Mouse (Mus musculus): ENCODE data around the gene Smim20. TPM values are rescaled to one million over a fixed set of nuclear protein-coding genes. Genes with fewer than 3 reads are reported as not detected.

The Smim20 gene
- polyA plus RNA-seq, 1 experiment from 2014 or later: 57.7 TPM

DNA sequence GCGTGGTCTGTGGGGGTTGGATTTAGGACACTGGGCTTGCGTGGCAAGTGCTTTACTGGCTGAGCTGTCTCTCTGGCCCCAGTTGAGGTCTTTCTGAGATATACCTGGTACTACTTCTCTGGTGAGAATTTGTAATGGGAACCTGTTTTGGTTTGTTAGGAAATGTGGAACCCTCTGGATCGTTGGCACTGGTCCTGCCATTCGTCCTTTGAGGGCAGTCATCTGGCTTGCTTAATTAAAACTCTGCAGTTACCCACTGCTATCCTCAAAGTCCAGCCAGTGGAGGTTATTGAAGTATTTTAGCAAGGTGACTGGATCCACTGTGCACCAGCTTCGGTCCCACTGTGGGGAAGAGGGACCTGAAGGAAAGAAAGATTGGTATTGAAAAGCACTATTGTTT, 2.9 kb downstream of the Smim20 start:
- Histone ChIP-seq H3K27ac (replicated peaks) (no peak overlapping the region), H3K36me3 (replicated peaks) (peaks cover 6% of the 10 kb centered on the region; the same call in 1 of the 2 replicates), H3K27me3 (replicated peaks; ENCODE audit: low read depth, poor library complexity, severe bottlenecking) (no peaks in the 10 kb centered on the region), H3K4me1 (peaks cover 31% of the 10 kb centered on the region), H3K9me3 (no peaks in the 10 kb centered on the region), H3K4me3 (no peak overlapping the region)
- no peak for DNase-seq (ENCODE audit: low spot score)
- WGBS: 94% methylated on average over 5 of the region's 5 CpGs

DNA sequence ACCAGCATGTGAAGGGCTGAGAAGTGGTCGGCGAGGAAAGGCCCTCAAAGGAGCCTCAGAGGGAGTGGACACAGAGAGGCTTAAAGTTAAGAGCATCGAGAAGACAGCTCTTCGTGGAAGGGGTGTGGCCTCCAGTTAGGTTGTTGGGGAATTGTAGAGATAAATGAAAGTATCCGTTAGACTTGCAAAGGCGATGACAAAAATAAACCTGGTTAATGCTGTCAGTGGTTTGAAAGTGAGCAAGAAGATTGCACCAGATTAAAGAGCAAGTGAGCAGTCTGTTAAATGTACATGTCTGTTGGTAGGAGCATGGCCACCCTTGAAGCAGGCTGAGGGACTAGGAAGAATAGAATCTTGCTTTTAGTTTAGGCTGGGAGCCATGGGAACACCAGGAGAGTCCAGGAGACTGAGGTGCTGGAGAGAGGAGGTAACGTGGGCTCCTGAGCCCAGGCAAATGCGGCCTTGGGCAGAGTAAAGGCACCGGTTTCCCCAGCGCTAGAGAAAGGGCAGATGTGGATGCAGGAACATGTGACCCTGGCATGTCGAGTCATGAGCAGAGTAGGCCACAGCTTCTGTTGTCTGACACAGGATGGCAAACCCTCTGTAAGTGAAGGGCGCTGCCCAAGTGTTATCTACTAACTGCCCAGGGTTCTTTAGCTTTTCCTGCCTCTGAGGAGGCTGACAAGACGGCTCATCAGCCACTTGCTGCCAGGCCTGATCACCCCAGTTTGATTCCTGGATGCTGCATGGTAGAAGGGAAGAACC, 4.2 kb downstream of the Smim20 start:
- DNase-seq (ENCODE audit: low spot score): no peak
- WGBS: 93% methylated on average over 13 of the region's 13 CpGs
- Histone ChIP-seq H3K36me3 (replicated peaks) (peaks cover 6% of the 10 kb centered on the region; the same call in 1 of the 2 replicates), H3K27ac (replicated peaks) (no peak overlapping the region), H3K27me3 (replicated peaks; ENCODE audit: low read depth, poor library complexity, severe bottlenecking) (no peaks in the 10 kb centered on the region), H3K4me1 (peaks cover 44% of the 10 kb centered on the region), H3K9me3 (no peaks in the 10 kb centered on the region), H3K4me3 (no peak overlapping the region)

DNA sequence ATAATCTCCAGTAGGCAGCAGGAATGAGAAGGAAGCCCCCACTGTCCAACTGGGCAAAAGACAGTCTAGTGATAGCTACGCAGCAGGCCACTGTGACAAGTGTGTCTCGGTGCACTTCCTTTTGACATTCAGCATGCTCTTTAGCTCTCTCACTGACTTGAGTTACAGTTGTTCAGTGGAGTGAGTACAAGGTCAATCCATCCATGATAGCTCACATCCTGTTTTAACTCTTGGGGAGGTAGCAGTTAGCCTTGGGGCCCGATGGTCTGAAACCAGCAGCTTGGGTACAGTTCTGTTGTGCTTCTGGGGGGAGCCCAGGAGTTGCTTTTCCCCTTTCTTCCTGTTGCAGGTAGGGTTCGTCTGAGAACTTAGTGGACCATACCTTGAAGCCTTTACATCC, 5.7 kb downstream of the Smim20 start:
- no peak for DNase-seq (ENCODE audit: low spot score)
- Histone ChIP-seq H3K4me3 (no peak overlapping the region), H3K27me3 (replicated peaks; ENCODE audit: low read depth, poor library complexity, severe bottlenecking) (no peaks in the 10 kb centered on the region), H3K4me1 (peaks cover 44% of the 10 kb centered on the region), H3K9me3 (no peaks in the 10 kb centered on the region), H3K36me3 (replicated peaks) (peaks cover 6% of the 10 kb centered on the region; the same call in 1 of the 2 replicates), H3K27ac (replicated peaks) (no peak overlapping the region)
- whole genome bisulfite sequencing: 88% methylated on average over 4 of the region's 4 CpGs

DNA sequence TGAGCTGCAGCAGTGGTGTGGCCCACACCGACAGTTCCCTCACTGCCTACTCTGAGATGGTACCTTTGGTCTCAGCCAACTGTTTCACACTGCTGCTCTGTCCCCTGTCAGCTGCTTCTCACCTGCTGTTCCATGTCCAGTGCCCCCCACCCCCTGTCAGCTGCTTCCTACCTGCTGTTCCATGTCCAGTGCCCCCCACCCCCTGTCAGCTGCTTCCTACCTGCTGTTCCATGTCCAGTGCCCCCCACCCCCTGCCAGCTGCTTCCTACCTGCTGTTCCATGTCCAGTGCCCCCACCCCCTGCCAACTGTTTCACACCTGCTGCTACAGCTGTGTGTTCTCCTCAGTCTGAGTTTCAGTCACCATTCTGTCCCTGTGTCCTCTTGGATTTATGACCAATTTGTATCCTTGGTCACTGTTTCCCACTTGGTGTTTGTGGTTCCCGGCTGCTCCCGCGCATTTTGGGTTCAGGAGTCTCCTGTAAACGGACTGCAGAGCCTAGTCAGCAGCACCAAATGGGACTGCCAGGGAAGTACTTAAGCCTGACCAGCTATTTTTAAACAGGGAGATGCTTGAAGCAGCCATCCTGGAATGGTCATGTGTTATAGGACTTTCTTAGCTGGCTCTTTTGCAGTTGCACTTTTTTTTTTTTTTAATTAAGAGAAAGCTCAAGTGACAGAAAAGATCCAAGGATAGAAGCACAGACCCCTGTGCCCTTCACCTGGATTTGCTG, 7.0 kb downstream of the Smim20 start:
- 93% methylated on average over 5 of the region's 5 CpGs for WGBS
- no peak overlapping the region for H3K27ac ChIP-seq (replicated peaks)

DNA sequence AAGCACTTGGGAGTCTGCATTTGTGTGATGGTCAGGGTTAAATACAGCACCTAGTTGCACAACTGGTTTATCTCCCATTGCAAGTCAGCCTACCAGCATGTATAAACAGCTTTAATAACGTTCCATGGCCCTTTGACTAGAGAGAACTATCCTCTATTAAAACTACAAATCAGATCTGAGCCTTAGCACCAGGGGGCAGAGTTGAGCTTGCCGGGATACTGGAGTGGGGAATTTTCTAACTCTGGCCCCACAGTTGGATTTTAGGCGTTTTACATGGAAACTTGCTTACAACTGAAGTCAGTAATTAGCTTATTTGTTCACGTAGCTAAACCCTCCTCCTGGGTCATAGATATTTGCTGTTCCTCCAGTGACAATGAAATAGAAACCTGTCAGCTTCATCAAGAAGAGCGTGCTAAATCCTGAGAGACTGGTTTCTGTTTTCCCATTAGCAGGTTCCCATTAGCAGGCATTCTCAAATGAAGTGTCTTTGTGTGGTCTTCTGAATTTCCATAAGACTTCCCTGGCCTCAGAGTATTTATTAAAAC, 8.0 kb downstream of the Smim20 start:
- Histone ChIP-seq H3K4me3 (no peak overlapping the region), H3K9me3 (no peaks in the 10 kb centered on the region), H3K27ac (replicated peaks) (peak overlapping the region; percentile 54), H3K27me3 (replicated peaks; ENCODE audit: low read depth, poor library complexity, severe bottlenecking) (no peaks in the 10 kb centered on the region; the same call in 1 of the 2 replicates), H3K4me1 (peaks cover 42% of the 10 kb centered on the region), H3K36me3 (replicated peaks) (peaks cover 21% of the 10 kb centered on the region; the same call in 1 of the 2 replicates)
- peak; percentile 46 for DNase-seq (ENCODE audit: low spot score)
- 45% methylated on average over 5 of the region's 5 CpGs for WGBS

More for the DNA sequence above, 7.0 kb downstream of the Smim20 start:
- peaks cover 18% of the 10 kb centered on the region; the same call in 1 of the 2 replicates for H3K36me3 ChIP-seq (replicated peaks)
- DNase-seq (ENCODE audit: low spot score): no peak
- H3K4me1 ChIP-seq: peaks cover 40% of the 10 kb centered on the region
- H3K9me3 ChIP-seq: no peaks in the 10 kb centered on the region
- H3K4me3 ChIP-seq: no peak overlapping the region
- H3K27me3 ChIP-seq (replicated peaks; ENCODE audit: low read depth, poor library complexity, severe bottlenecking): no peaks in the 10 kb centered on the region; the same call in 1 of the 2 replicates

DNA sequence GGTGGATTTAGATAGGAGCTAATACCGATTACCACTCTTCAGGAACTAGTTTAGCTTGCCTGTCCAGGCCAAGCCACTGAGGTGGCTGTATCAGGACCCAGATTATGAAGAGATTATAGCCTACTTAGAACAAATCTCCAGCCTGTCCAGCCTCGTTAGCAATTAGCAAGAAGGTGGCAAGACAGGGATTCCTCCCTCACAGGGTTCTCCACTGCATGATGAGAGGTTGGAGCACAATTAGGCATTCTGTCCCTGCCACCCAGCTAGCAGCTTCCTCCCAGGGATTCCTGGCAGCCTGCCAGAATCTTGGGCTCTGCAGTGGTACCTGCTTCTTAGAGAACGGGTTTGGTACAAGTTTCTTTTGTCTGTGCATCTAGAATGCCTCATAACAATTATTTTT, 8.5 kb downstream of the Smim20 start:
- H3K4me1 ChIP-seq: peaks cover 46% of the 10 kb centered on the region
- WGBS: 69% methylated on average over 3 of the region's 3 CpGs
- DNase-seq (ENCODE audit: low spot score): no peak
- H3K27ac ChIP-seq (replicated peaks): peak overlapping the region; percentile 54
- H3K36me3 ChIP-seq (replicated peaks): peaks cover 21% of the 10 kb centered on the region; the same call in 1 of the 2 replicates
- H3K9me3 ChIP-seq: no peaks in the 10 kb centered on the region
- no peaks in the 10 kb centered on the region; the same call in 1 of the 2 replicates for H3K27me3 ChIP-seq (replicated peaks; ENCODE audit: low read depth, poor library complexity, severe bottlenecking)
- no peak overlapping the region for H3K4me3 ChIP-seq

DNA sequence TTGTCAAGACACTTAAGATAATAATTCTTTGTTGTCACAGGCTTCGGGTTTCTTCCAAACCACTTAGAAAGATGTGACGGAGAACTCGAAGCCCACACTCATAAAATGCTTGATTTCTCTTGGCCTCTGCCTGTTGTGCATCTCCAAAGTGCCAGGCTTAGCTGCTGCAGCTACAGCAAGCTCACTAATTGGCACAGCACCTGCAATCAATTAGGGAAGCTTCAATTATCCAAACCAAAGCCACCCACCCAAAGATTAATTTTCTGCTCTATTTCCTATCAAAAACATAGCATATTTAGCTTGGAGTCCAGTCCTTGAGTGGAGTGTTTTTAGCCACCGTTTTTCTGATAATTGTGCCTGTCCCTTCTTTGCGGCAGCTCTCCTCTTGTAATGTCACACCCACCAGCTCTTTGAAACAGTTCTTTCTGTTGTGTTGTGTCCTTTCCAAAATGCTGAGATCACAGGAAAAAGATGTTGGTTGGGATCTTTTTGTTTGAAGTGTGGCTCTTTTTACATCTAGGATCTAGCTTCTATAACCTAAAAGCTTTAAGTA, 9.7 kb downstream of the Smim20 start:
- 34% methylated on average over 5 of the region's 5 CpGs for WGBS
- no peaks in the 10 kb centered on the region; the same call in 1 of the 2 replicates for H3K27me3 ChIP-seq (replicated peaks; ENCODE audit: low read depth, poor library complexity, severe bottlenecking)
- H3K4me1 ChIP-seq: peaks cover 46% of the 10 kb centered on the region
- peaks cover 21% of the 10 kb centered on the region; the same call in 1 of the 2 replicates for H3K36me3 ChIP-seq (replicated peaks)
- no peaks in the 10 kb centered on the region for H3K9me3 ChIP-seq
- no peak overlapping the region for H3K27ac ChIP-seq (replicated peaks)
- DNase-seq (ENCODE audit: low spot score): peak; percentile 26
- no peak overlapping the region for H3K4me3 ChIP-seq

DNA sequence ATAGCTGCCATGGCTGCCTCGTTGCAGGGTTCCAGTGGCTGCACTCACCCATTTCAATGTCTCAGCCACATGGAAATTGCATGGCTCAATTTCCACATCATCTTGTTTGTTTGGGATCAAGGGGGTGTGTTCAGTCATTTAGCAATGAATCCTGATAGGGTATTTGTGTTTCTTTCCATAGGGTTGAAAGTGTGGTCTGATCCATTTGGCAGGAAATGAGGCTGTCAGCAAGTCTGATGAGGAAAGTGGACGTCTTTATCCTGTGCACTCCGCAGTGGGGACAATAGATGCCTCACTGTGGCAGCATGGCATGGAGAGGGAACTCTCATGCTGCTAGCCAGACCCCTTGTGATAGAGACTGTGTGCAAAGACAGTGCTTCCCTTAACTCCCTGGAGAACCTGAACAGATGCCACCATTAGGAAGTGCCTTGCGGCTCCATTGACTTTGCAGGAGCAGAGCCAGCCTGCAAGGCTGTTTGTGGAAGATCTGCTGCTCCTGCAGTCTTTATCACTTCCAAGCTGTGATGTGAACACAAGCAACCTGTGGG, 10.9 kb downstream of the Smim20 start:
- H3K27me3 ChIP-seq (replicated peaks; ENCODE audit: low read depth, poor library complexity, severe bottlenecking): no peaks in the 10 kb centered on the region; the same call in 1 of the 2 replicates
- peak overlapping the region; percentile 4; the same call in 1 of the 2 replicates for H3K27ac ChIP-seq (replicated peaks)
- no peak overlapping the region for H3K4me3 ChIP-seq
- DNase-seq (ENCODE audit: low spot score): no peak
- no peaks in the 10 kb centered on the region for H3K9me3 ChIP-seq
- H3K36me3 ChIP-seq (replicated peaks): peaks cover 16% of the 10 kb centered on the region; the same call in 1 of the 2 replicates
- 58% methylated on average over 4 of the region's 4 CpGs for WGBS
- H3K4me1 ChIP-seq: peaks cover 46% of the 10 kb centered on the region

DNA sequence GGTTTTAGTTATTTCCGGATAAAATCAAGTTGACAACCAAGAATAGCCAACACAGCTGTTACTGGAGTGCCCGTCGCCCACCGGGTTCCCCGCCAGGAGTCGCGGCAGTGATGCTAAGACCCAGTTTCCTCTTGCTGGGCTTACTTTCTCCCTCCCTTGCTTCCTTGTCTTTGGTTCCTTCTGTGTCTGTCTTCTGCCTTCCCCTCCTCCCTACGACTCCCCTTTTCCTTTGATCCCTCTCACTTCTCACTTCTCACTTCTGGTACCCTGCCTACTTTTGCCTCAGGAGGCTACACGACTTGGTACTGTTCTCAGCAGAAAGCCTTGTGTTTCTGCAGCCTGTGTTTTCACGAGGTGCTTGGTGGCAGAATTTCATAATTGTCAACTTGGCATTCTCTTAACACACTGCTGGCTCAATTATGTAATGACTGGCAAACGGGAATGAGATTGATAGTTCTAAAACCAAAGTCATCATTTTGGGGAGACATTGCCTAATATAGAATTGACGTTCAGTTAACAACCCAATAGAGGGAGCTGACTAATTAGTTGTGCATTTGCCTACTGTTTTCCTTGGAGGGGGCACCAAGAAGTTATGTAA, 12.4 kb downstream of the Smim20 start:
- no peak for DNase-seq (ENCODE audit: low spot score)
- Histone ChIP-seq H3K4me1 (peaks cover 45% of the 10 kb centered on the region), H3K4me3 (no peak overlapping the region), H3K27me3 (replicated peaks; ENCODE audit: low read depth, poor library complexity, severe bottlenecking) (no peaks in the 10 kb centered on the region; the same call in 1 of the 2 replicates), H3K27ac (replicated peaks) (no peak overlapping the region), H3K36me3 (replicated peaks) (peaks cover 16% of the 10 kb centered on the region; the same call in 1 of the 2 replicates), H3K9me3 (no peaks in the 10 kb centered on the region)
- 84% methylated on average over 12 of the region's 12 CpGs for WGBS

DNA sequence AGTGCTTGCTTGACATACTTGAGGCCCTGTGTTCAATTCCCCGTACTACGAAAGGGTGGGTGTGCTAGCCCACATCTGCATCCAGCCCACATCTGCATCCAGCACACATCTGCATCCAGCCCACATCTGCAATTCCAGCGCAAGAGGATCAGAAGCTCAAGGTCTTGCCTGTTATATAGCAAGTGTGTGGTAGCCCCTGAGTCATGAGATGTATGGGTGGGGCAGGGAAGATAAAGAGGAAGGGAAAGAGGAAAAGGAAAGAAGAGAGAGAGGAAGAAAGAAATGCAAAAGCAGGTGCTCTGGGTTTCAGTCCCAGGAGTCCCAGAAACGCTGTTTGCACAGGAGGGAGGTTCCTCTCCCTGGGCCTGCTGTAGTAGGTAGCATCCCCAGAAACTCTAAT, 15.6 kb downstream of the Smim20 start:
- H3K9me3 ChIP-seq: no peaks in the 10 kb centered on the region
- H3K27me3 ChIP-seq (replicated peaks; ENCODE audit: low read depth, poor library complexity, severe bottlenecking): no peaks in the 10 kb centered on the region; the same call in 1 of the 2 replicates
- peaks cover 21% of the 10 kb centered on the region for H3K4me1 ChIP-seq
- no peak overlapping the region for H3K4me3 ChIP-seq
- H3K36me3 ChIP-seq (replicated peaks): peaks cover 16% of the 10 kb centered on the region; the same call in 1 of the 2 replicates
- DNase-seq (ENCODE audit: low spot score): no peak
- no peak overlapping the region for H3K27ac ChIP-seq (replicated peaks)
- WGBS: 86% methylated on average over 4 of the region's 4 CpGs

DNA sequence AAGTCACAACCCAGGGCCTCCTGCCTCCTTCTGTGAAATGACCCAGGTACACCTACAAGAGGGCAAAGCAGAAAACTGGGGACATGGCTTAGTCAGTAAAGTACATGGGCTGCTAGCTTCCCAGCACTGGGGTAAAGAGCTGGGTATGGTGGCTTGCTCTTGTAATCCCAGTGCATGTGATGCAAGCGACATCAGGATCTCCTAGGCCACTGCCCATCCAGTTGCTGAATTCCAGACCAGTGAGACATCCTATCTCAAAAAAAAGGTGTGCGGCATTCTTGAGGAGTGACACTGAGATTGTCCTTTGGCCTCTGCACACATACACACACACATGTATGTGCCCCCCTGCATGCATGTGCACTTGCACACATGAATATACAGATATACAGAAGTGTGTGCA, 19.5 kb downstream of the Smim20 start:
- no peaks in the 10 kb centered on the region for H3K9me3 ChIP-seq
- WGBS: 90% methylated on average over 2 of the region's 2 CpGs
- no peaks in the 10 kb centered on the region for H3K27me3 ChIP-seq (replicated peaks; ENCODE audit: low read depth, poor library complexity, severe bottlenecking)
- no peak for DNase-seq (ENCODE audit: low spot score)
- no peak overlapping the region for H3K27ac ChIP-seq (replicated peaks)
- H3K36me3 ChIP-seq (replicated peaks): no peaks in the 10 kb centered on the region
- no peak overlapping the region for H3K4me3 ChIP-seq
- H3K4me1 ChIP-seq: peaks cover 18% of the 10 kb centered on the region

DNA sequence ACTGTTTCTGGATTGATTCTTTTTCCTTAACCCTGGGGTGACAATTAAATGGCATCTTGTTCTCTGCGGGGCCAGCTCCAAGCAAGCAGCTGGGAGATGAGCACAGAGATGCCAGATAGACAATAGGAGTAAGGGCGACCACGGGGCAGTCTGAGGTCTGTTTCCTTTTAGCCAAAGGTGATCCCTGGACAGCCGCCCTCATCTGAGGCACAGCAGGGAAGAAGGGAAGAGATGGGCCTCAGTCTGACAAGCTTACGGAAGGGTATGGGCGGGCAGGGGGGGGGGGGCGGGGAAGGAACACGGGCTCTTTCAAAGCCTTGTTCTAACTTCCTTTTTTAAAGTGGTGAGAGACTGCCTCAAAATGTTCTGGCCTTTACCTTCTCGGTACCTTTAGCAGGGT, 22.6 kb downstream of the Smim20 start:
- Histone ChIP-seq H3K36me3 (replicated peaks) (no peaks in the 10 kb centered on the region), H3K27ac (replicated peaks) (no peak overlapping the region), H3K9me3 (no peaks in the 10 kb centered on the region), H3K4me3 (no peak overlapping the region), H3K27me3 (replicated peaks; ENCODE audit: low read depth, poor library complexity, severe bottlenecking) (no peaks in the 10 kb centered on the region), H3K4me1 (peaks cover 18% of the 10 kb centered on the region)
- DNase-seq (ENCODE audit: low spot score): no peak
- 23% methylated on average over 9 of the region's 9 CpGs for WGBS

All from embryonic facial prominence, embryonic 10.5 days (tissue).